Mouse (Mus musculus): ENCODE results near the gene Rtn4rl1. TPM values are rescaled to one million over a fixed set of nuclear protein-coding genes. Genes with fewer than 3 reads are reported as not detected.
A peak's percentile ranks its signal among the peaks of the same experiment; 100 is the strongest.

The Rtn4rl1 gene
- polyA plus RNA-seq, 1 experiment from 2014 or later: 16.5 TPM

DNA sequence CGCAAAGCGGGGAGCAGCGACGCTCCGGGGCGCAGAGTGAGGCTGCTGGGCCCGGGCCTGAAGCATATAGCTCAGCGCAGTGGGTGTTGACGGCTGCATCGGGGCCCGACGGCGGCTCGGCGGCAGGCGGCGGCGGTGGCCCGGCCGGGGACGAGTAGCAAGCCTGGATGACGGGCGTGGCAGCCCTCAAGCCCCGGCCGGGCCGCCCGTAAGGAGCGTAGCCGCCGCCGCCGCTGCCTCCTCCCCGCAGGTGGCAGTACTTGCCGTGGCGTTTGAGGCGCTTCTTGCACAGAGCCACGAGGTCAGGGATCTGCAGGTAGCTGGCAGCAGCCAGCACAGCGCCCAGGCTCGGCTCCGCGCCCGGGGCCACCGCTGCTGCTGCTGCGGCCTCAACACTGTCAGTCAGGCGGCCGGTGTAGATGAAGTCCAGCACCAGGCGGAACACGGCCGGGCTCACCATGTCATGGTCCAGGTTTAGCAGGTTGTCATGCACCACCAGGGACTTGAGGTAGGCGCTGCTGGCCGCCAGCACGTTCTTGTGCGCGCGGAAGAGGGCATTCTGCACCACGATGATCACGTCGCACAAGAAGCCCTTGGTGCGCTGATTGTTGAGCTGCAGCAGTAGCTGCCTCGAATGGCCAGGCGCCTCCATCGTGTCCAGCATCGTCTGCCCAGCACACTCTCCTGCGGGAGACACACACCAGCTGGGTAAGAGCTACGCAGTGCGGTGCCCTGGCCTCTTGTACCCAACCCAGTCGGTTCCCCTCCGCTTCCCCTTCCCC is 26.5 kb upstream of the Rtn4rl1 start:
- Histone ChIP-seq H3K4me2 (peak overlapping the region; percentile 91), H3K27ac (replicated peaks) (peak overlapping the region; percentile 1; the same call in 1 of the 2 replicates), H3K9me3 (no peaks in the 10 kb centered on the region), H3K9ac (peak overlapping the region; percentile 75), H3K27me3 (peaks cover 92% of the 10 kb centered on the region), H3K36me3 (peaks cover 21% of the 10 kb centered on the region), H3K4me1 (replicated peaks) (peaks cover 74% of the 10 kb centered on the region), H3K4me3 (peak overlapping the region; percentile 50)
- ATAC-seq (ENCODE audit: low read depth): no peak
- 2% methylated on average over 66 of the region's 68 CpGs for WGBS

DNA sequence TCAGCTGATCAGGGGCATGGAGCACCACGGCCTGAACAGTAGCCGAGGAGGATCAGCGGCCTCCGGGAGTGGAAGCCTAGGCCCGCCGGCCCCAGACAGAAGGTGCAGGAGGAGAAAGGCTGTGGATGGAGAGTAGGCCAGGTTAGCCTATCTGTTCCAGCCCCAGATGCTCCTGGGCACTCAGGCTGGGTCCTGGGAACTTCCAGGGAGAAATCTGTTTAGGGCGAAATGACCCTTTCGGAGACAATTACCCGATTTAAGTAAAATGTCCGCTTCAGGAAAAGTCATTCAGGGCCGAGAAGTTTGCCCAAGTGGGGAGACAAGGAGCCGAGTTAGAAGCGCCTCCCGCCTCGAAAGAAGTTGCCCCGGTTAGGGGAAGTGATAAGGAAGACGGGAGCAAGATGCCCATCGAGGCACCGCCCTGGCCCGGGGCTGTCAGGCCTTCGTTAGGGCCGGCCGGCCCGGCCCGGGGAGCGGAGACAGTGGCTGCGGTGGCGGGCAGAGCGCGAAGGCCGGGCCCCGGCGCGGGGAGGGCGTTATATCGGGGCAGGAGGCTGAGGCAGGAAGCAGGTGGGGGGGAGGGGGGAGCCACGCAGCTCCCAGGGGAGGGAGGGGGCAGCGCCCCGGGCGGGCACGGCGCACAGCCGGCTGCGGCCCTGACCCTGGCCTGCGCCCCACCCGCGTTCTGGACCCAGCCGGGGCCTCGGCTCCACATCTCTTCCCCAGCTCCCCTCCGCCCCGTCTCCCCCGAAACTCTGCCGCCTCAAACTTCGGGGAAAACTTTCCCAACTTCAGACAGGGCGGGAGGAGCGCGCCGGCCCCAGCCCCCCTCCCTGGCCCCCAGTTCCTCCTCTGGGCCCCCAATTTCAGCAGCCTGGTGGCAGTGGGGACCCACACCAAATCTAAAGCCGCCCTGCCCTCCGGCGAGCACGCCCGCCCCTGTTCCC is 25.7 kb upstream of the Rtn4rl1 start:
- Histone ChIP-seq H3K27ac (replicated peaks) (peak overlapping the region; percentile 54; the same call in 1 of the 2 replicates), H3K27me3 (peaks cover 93% of the 10 kb centered on the region), H3K9ac (peak overlapping the region; percentile 75), H3K9me3 (no peaks in the 10 kb centered on the region), H3K4me2 (peak overlapping the region; percentile 91), H3K4me1 (replicated peaks) (peaks cover 83% of the 10 kb centered on the region), H3K4me3 (peak overlapping the region; percentile 50), H3K36me3 (peaks cover 12% of the 10 kb centered on the region)
- 2% methylated on average over 60 of the region's 63 CpGs for WGBS
- no peak for ATAC-seq (ENCODE audit: low read depth)

DNA sequence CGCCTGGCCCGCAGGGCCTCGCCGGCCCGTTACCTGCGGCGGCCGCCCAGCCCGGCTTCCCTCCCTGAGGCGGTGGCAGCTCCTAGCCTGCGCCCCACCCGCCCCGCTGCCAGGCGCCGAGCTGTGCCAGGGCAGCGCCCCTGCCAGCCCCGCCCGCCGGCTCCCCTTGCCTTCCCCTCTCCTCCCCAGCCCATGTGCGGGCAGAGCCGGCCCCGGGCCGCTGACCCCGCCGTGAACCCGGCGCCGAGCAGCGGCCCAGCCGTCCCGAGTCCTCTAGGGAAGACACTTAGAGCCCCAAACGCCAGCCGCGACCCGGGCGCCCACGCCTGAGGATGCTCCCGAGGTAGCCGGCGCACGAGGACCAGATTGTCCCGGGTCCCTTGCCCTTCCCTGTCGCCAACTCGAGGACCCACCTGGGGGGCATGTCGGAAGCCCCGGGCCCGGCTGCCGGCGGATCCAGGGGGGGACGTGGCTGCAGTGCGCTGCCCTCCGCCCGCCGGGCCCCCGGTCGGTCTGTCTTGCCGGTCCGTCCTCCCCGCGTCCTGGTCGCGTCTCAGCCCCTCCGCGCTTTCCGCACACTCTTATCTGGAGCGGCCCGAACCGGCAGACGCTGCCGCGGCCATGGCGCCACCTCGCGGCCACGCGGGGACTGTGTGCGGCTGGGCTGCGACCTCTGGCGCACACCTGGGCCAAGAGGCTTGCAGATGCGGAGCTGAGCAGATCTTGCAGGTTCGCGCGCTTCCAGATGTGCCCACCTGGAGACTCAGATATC is 24.8 kb upstream of the Rtn4rl1 start:
- peak overlapping the region; percentile 50 for H3K4me3 ChIP-seq
- peak overlapping the region; percentile 54; the same call in 1 of the 2 replicates for H3K27ac ChIP-seq (replicated peaks)
- H3K36me3 ChIP-seq: peaks cover 3% of the 10 kb centered on the region
- H3K4me1 ChIP-seq (replicated peaks): peaks cover 87% of the 10 kb centered on the region
- peak; percentile 15; the same call in 1 of the 2 replicates for ATAC-seq (ENCODE audit: low read depth)
- H3K9ac ChIP-seq: peak overlapping the region; percentile 75
- WGBS: under 1% methylated on average over 79 of the region's 83 CpGs
- no peaks in the 10 kb centered on the region for H3K9me3 ChIP-seq
- peak overlapping the region; percentile 91 for H3K4me2 ChIP-seq
- peaks cover 85% of the 10 kb centered on the region for H3K27me3 ChIP-seq

DNA sequence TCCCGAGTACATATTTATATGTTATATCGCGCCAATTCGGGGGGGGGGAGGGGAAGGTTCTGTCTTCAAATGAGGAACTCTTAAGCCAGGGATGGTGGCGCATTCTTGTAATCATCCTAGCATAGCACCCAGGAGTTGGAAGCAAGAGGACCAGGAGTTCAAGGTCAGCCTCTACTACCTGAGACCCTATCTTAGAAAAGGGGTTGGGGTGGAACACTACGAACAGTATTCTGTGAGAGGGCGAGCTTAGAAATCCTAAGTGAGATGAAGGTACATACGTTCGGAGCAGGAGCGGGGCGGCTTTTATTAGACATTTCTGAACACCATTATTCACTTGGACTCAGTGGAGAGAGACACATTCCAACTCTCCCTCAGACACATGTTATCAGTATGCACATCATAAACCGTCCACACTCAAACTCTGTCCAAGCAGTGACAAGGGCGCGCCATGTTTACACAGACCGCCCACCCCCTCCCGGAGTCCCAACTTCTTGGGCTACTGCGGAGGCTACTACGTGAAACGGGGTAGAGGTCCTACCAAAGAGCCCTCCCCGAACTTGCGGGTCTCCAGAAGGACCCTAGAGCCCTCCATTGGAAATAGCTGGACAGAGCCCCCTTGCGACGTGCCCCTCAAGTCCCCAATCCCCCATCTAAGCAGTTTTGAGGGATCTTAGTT is 24.0 kb upstream of the Rtn4rl1 start, which contains the start of gene Hic1:
TSS of gene Hic1 (minus strand) at position 115 of the 676 bp plus-strand sequence.
- H3K4me2 ChIP-seq: peak within 1 kb of the TSS; percentile 91
- peak within 1 kb of the TSS; percentile 62 for H3K27ac ChIP-seq (replicated peaks)
- H3K9ac ChIP-seq: peak within 1 kb of the TSS; percentile 75
- peaks cover 77% of the 10 kb centered on the region for H3K27me3 ChIP-seq
- H3K36me3 ChIP-seq: no peaks in the 10 kb centered on the region
- peaks cover 92% of the 10 kb centered on the region for H3K4me1 ChIP-seq (replicated peaks)
- peak within 1 kb of the TSS; percentile 50 for H3K4me3 ChIP-seq
- WGBS: 3% methylated on average over 23 of the region's 23 CpGs
- ATAC-seq (ENCODE audit: low read depth): 0 out of 2 replicates have a peak, but pooled peaks have one; percentile 2
- no peaks in the 10 kb centered on the region for H3K9me3 ChIP-seq

DNA sequence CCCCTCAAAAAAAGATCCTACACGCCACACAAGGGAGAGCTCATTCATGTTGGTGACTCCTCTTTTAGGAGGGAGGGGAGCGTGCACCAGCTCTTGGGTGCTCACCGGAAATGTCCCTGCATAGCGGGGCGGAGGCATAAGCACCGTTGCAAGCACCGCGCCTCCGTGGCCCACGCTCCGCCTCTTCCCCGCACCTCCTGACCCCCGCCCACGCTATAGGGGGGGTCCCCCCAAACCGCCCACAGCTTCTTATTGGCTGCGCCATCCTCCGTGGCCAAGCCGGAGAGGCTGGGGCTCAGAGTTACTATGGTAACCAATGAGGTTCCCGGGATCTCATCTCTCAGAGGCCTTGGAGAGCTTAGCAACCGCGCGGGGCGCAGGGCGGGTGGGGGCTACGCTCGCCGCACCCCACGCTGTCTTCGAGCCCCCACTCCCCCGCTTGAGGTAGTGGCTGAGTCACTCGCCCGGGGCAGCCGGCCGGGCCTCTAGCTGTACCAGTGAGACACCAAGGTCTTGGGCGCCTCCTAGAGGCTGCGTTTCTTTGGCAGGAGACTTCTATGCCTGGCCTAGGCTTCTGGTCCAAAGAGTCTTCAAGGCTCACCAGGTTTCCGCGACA is 23.3 kb upstream of the Rtn4rl1 start:
- H3K9ac ChIP-seq: peak overlapping the region; percentile 55
- H3K9me3 ChIP-seq: no peaks in the 10 kb centered on the region
- ATAC-seq (ENCODE audit: low read depth): peak; percentile 62
- no peaks in the 10 kb centered on the region for H3K36me3 ChIP-seq
- peak overlapping the region; percentile 91 for H3K4me2 ChIP-seq
- H3K4me1 ChIP-seq (replicated peaks): peaks cover 87% of the 10 kb centered on the region
- peak overlapping the region; percentile 50 for H3K4me3 ChIP-seq
- WGBS: under 1% methylated on average over 38 of the region's 38 CpGs
- H3K27ac ChIP-seq (replicated peaks): peak overlapping the region; percentile 62
- peaks cover 71% of the 10 kb centered on the region for H3K27me3 ChIP-seq

DNA sequence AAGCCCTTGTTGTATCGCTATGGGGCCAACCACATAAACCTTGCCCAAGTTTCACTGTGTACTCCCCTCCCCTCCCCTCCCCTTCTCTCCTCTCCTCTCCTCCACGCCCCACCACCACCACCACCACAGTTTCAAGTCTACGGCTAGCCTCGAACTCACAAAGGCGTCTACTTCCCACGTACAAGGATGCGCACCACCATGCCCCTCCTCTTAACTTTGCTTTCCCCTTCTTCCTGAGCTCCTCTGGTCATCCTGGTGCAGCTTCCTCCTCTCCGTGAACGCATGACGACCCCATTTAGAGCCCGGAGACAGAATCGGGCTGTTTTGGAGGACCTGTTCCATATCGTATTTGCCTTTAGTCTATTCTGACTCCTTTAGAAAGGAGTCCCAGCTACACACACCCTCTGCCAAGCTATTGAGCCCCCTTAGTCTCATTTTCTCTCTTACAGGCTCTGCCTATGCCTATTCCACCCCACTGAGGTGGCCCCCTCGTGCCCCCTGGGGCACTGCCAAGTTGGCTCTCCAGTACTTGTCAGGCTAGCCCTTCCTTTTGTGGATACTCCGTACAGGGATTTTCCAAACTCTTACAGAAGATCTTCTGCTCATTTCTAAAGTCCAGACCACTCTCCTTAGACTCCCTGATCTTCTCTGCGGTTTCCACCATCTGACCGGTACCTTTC is 22.3 kb upstream of the Rtn4rl1 start:
- Histone ChIP-seq H3K27me3 (peaks cover 67% of the 10 kb centered on the region), H3K4me3 (peak overlapping the region; percentile 69), H3K9ac (no peak overlapping the region), H3K4me2 (peak overlapping the region; percentile 91), H3K27ac (replicated peaks) (no peak overlapping the region), H3K9me3 (no peaks in the 10 kb centered on the region), H3K36me3 (peaks cover 6% of the 10 kb centered on the region; the same call in 1 of the 2 replicates), H3K4me1 (replicated peaks) (peaks cover 76% of the 10 kb centered on the region)
- no peak for ATAC-seq (ENCODE audit: low read depth)
- 8% methylated on average over 17 of the region's 17 CpGs for WGBS

DNA sequence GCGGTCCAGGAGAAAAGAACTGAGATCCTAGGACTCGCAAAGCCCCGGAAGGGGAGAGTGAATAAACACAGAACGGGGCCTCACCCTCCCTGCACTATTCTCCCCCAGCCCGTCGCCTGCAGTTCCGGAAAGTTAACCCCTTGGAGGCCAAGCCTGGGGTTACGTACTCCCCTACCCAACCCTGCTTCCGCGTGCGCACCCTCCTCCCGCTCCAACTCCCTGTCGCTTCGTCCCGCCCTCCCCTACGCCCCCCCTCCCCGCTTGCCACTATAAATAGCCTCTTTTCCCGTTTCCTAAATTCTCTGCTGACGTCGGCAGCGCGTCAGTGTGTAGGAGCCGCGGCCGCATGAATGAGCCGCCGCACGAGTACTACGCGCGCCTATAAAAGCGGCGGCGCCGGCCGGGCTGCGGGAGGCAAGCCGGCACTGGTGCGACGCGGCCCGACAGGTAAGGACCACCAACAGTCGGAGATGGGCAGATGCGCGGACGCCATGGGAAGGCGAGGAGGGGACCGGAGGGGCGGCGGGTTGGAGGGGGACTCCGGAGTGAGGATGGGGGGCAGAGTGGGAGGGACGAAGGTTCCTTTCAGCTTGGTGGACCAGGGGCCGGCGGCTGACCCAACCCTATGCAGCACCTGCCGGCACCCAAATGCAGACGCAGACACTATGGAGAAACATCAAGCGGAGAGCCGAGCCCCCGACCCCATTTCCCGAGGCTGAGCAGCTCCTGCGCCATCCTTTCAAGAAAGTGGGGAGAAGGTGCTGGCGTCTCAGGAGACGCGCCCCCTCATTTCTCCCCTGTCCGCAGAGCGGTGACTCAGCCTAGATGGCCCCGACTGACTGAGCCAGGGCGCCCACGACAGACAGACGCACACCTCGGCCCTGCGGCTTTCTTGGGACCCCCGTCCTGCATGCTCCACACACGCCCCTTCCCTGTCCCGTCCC is 21.2 kb upstream of the Rtn4rl1 start:
- peaks cover 16% of the 10 kb centered on the region for H3K36me3 ChIP-seq
- peak overlapping the region; percentile 91 for H3K4me2 ChIP-seq
- H3K9ac ChIP-seq: peak overlapping the region; percentile 74
- ATAC-seq (ENCODE audit: low read depth): no peak; the same call in 1 of the 2 replicates
- peaks cover 65% of the 10 kb centered on the region for H3K4me1 ChIP-seq (replicated peaks)
- H3K9me3 ChIP-seq: no peaks in the 10 kb centered on the region
- peak overlapping the region; percentile 89 for H3K27ac ChIP-seq (replicated peaks)
- under 1% methylated on average over 75 of the region's 75 CpGs for WGBS
- peaks cover 56% of the 10 kb centered on the region for H3K27me3 ChIP-seq
- peak overlapping the region; percentile 69 for H3K4me3 ChIP-seq

DNA sequence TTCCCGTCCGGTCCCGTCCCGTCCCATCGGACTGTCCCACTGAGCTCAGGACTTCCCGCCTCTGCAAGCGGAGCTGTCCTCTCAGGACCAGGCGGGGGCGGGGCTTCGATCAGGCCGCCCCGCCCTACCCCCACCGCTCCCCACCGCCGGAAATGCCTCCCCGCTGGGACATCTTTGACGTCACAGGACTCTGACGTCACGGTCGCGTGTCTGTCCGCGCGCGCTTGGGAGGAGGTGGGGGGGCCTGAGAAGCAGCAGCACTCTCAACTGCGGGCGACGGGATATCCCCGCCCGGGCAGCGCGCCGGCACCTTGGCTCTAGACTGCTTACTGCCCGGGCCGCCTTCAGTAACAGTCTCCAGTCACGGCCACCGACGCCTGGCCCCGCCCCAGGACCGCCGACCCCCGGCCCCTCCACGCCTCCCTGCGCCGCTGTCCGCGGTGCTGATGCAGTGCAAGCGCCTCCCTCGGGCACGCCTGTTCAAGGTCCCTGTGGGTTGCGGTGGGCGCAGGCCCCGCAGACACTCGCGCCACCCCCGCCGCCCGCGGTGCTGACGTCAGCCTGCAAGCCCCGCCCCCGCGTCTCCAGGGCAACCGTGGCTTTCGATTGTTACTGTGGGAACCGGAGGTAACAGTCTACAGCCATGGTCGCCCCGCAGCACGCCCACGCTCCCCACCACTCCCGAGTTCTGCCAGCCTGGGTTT is 20.3 kb upstream of the Rtn4rl1 start:
- no peaks in the 10 kb centered on the region for H3K9me3 ChIP-seq
- under 1% methylated on average over 61 of the region's 71 CpGs for WGBS
- peak overlapping the region; percentile 69 for H3K4me3 ChIP-seq
- peak overlapping the region; percentile 89 for H3K27ac ChIP-seq (replicated peaks)
- peak overlapping the region; percentile 74 for H3K9ac ChIP-seq
- ATAC-seq (ENCODE audit: low read depth): peak; percentile 61
- H3K36me3 ChIP-seq: peaks cover 20% of the 10 kb centered on the region
- H3K4me1 ChIP-seq (replicated peaks): peaks cover 65% of the 10 kb centered on the region
- H3K27me3 ChIP-seq: peaks cover 48% of the 10 kb centered on the region
- H3K4me2 ChIP-seq: peak overlapping the region; percentile 91

DNA sequence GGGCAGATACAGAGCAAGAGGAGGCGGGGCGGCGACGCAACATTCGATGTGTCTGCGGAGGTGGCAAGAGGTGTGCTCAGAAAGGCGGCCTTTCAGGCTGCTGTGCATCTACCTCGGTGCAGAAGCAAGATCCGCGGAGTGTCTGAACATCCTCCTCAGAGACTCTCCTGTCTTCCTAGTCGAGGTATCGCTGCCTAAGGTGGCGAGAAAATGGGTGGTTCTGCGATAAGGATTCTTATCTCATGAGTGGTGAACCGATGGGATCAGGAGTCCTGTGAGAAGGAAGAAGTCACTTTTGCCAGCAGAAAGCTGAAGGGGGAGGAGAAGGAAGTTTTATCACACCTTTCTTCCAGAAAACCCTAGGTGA is 19.8 kb upstream of the Rtn4rl1 start:
- Histone ChIP-seq H3K4me3 (peak overlapping the region; percentile 69), H3K4me1 (replicated peaks) (peaks cover 61% of the 10 kb centered on the region), H3K9ac (peak overlapping the region; percentile 74), H3K9me3 (no peaks in the 10 kb centered on the region), H3K4me2 (peak overlapping the region; percentile 91), H3K27ac (replicated peaks) (peak overlapping the region; percentile 89), H3K27me3 (peaks cover 42% of the 10 kb centered on the region), H3K36me3 (peaks cover 20% of the 10 kb centered on the region)
- WGBS: 3% methylated on average over 15 of the region's 15 CpGs
- ATAC-seq (ENCODE audit: low read depth): no peak

Measured in neural tube, embryonic 13.5 days (tissue).